Mouse (Mus musculus) hindbrain, embryonic 15.5 days (tissue): Measurements from ENCODE around the gene Ly6g6d. TPM values are rescaled to one million over a fixed set of nuclear protein-coding genes. Genes with fewer than 3 reads are reported as not detected.
"Not testable (repeated sequence)": the region's sequence is repeated elsewhere in the genome, so short reads cannot be mapped to it uniquely, and the experiment has no call there.

Experiments used
- ATAC-seq: fragments of 200-750 bp; cut with Nextera tagmentation; 2 replicates; pipeline ENCODE4 v1.8.0; 2017; ENCODE audit warnings: low read depth, moderate number of reproducible peaks, moderate TSS enrichment; ENCODE audit not compliant: low FRiP score
- H3K27ac ChIP-seq: fragments of 300-500 bp; sonication (generic); replicated peaks from 2 replicates; pipeline ENCODE4 v1.5.1; 2015; ENCODE audit warnings: mild to moderate bottlenecking, inconsistent platforms
- H3K27me3 ChIP-seq: fragments of 300-500 bp; sonication (generic); 2 replicates; pipeline ENCODE4 v1.6.1; 2015; ENCODE audit warnings: control low read depth, inconsistent platforms
- H3K36me3 ChIP-seq: fragments of 300-500 bp; sonication (generic); 2 replicates; pipeline ENCODE4 v1.6.1; 2015; ENCODE audit warnings: control low read depth, inconsistent platforms
- H3K4me1 ChIP-seq: fragments of 300-500 bp; sonication (generic); replicated peaks from 2 replicates; pipeline ENCODE4 v1.6.1; 2015; ENCODE audit warnings: control low read depth, inconsistent platforms
- H3K4me2 ChIP-seq: fragments of 300-500 bp; sonication (generic); 2 replicates; pipeline ENCODE4 v1.6.1; 2015; ENCODE audit warnings: moderate library complexity, mild to moderate bottlenecking, inconsistent platforms
- H3K4me3 ChIP-seq: fragments of 300-500 bp; sonication (generic); 2 replicates; pipeline ENCODE4 v1.5.1; 2015; ENCODE audit warnings: mild to moderate bottlenecking, inconsistent platforms
- H3K9ac ChIP-seq: fragments of 300-500 bp; sonication (generic); 2 replicates; pipeline ENCODE4 v1.6.1; 2015; ENCODE audit warnings: inconsistent platforms
- H3K9me3 ChIP-seq: fragments of 300-500 bp; sonication (generic); 2 replicates; pipeline ENCODE4 v1.6.1; 2016; ENCODE audit warnings: control low read depth, inconsistent platforms
- WGBS: fragments of 180-500 bp; shearing (Covaris S2); methylation state at CpG from one replicate; pipeline ENCODE4 v1.1.7; 2015; 5-methylcytosine and 5-hydroxymethylcytosine counted together
- polyA plus RNA-seq: library from polyadenylated mRNA; unstranded; fragments of >200 nt; fragmentation: Nextera tagmentation; extraction: Ambion mirVana; gene quantifications from 2 replicates; pipeline ENCODE4 v1.2.1, GENCODE M21; 2015

Ly6g6d gene
- polyA plus RNA-seq, 1 experiment from 2014 or later = 1.2 TPM

DNA sequence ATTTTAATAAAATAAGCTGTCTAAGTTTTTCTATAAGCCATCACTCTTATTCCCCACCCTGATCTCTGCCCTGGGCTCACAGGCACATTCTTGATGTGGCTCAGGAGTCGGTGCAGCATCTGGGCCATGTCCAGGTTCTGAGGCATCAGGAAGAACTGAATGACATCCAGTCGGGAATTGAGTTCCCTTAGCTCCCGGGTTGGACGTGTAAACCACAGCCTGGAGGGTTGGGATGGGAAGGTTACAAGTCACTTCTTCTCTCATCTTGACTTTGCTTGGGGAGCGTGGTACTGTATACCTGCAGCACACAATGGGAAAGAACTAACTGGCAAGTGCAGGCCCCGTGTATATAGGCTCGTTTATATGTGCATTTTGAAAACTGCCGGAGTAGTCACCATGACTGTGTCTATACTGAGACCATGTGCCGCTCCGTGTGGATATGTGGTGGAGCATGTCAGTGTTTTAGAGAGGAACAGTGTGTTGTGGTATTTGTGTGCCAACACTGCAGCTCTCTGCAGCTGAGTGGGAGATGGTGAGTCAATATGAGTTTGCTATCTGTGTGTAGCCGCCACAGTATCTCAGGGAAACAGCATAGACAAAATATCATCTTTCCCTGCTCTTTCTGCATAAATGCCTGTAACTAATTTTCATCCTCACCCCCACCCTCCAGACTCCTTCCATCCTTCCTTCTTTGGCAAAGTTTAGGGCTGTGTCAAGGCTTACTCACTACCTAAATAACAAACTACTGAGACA, 38.6 kb downstream of the Ly6g6d start:
- H3K27me3 ChIP-seq = no peaks in the 10 kb centered on the region
- no peaks in the 10 kb centered on the region for H3K4me1 ChIP-seq
- no peak overlapping the region for H3K9ac ChIP-seq
- no peaks in the 10 kb centered on the region for H3K9me3 ChIP-seq
- no peaks in the 10 kb centered on the region for H3K36me3 ChIP-seq
- no peak overlapping the region for H3K27ac ChIP-seq
- H3K4me3 ChIP-seq = no peak overlapping the region
- WGBS = 91% methylated on average over 11 of the region's 11 CpGs
- ATAC-seq = no peak
- no peak overlapping the region for H3K4me2 ChIP-seq

DNA sequence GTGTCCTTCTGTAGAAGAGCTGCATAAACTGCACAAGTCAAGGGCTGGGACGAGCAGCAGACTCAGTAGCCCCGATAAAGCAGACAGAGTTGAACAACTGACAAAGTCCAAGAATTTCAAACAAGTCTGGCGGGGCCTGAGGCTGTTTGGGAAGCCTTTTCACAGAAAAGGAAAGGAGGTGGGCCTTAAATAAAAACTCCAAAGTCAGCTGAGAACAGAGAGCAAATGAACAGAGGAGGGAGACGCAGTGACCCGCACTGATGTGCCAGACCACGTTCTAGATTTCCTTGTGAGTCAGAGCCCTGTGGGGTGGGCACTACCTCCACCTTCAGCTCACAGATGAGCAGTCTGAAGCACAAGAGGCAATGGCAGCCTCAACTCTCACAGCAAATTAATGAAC, 43.0 kb downstream of the Ly6g6d start:
- Histone ChIP-seq H3K9ac (no peak overlapping the region), H3K4me2 (no peak overlapping the region), H3K27me3 (no peaks in the 10 kb centered on the region), H3K4me3 (no peak overlapping the region), H3K9me3 (no peaks in the 10 kb centered on the region), H3K4me1 (peaks cover 6% of the 10 kb centered on the region), H3K27ac (no peak overlapping the region), H3K36me3 (no peaks in the 10 kb centered on the region)
- no peak for ATAC-seq
- 85% methylated on average over 6 of the region's 6 CpGs for WGBS

DNA sequence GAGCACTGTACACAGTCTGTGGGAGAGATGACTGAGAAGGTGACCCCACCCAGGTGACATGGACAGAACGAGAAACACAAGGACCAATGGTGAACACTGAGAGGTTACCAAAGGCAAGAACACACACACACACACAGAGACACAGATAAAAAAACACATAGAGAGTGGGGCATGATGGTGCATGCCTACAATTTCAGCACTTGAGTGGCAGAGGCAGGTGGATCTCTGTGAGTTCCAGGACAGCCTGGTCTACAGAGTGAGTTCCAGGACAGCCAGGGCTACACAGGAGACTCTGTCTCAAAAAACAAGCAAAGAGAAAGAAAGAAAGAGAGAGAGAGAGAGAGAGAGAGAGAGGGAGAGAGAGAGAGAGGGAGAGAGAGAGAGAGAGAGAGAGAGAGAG, 44.2 kb downstream of the Ly6g6d start:
- H3K9me3 ChIP-seq, H3K4me3 ChIP-seq, H3K9ac ChIP-seq, H3K27me3 ChIP-seq, H3K4me2 ChIP-seq, H3K27ac ChIP-seq, H3K4me1 ChIP-seq, ATAC-seq, H3K36me3 ChIP-seq: not testable (repeated sequence)
- WGBS = 64% methylated on average over 1 of the region's 1 CpGs

DNA sequence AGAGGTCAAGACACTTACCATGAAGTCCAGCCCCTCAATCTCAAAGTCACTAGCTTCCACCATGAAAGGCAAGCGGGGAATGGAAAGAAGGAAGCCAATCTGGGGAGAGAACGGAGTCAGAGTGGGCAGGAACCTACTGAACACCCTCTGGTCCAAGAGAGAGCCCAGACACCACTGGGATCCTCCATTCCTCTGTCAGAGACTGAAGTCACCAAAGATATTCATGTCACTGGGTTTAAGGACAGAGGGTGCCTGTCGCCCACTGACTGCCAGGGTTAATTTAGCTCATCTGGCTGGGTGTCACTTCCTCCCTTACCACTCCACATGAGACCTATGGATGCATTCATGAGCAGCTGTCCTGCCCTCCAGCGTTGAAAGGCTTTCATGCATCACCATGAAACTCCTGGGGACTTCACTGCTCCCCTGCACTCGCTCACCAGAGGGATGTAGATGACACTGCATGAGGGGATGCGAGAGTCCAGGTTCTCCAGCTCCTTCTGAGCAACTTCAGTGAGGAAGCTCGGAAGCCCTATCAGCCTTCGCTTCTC, 45.5 kb downstream of the Ly6g6d start:
- H3K27me3 ChIP-seq = no peaks in the 10 kb centered on the region
- ATAC-seq = no peak
- H3K9me3 ChIP-seq = no peaks in the 10 kb centered on the region
- no peak overlapping the region for H3K4me3 ChIP-seq
- WGBS = 71% methylated on average over 8 of the region's 8 CpGs
- H3K9ac ChIP-seq = no peak overlapping the region
- H3K4me2 ChIP-seq = no peak overlapping the region
- no peaks in the 10 kb centered on the region for H3K36me3 ChIP-seq
- no peak overlapping the region for H3K27ac ChIP-seq
- peaks cover 10% of the 10 kb centered on the region for H3K4me1 ChIP-seq

DNA sequence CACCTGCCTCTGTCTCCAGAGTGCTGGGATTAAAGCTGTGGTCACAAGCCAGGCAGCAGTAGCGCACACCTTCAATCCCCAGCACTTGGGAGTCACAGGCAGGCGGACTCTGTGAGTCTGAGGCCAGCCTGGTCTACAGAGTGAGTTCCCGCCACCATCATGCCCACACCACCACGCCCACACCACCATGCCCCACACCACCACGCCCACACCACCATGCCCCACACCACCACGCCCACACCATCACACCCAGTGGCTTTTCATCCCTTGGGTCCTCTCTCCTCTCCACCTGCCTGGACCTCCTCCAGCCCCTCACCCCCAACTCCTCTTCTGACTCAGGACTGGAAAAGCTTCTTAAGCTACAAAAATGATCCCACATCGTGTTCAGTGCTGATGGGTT, 46.0 kb downstream of the Ly6g6d start:
- 90% methylated on average over 7 of the region's 7 CpGs for WGBS
- H3K27me3 ChIP-seq = no peaks in the 10 kb centered on the region
- ATAC-seq = no peak
- no peak overlapping the region for H3K4me2 ChIP-seq
- no peak overlapping the region for H3K9ac ChIP-seq
- H3K4me1 ChIP-seq = peaks cover 10% of the 10 kb centered on the region
- H3K4me3 ChIP-seq = no peak overlapping the region
- H3K9me3 ChIP-seq = no peaks in the 10 kb centered on the region
- H3K36me3 ChIP-seq = no peaks in the 10 kb centered on the region
- H3K27ac ChIP-seq = no peak overlapping the region

DNA sequence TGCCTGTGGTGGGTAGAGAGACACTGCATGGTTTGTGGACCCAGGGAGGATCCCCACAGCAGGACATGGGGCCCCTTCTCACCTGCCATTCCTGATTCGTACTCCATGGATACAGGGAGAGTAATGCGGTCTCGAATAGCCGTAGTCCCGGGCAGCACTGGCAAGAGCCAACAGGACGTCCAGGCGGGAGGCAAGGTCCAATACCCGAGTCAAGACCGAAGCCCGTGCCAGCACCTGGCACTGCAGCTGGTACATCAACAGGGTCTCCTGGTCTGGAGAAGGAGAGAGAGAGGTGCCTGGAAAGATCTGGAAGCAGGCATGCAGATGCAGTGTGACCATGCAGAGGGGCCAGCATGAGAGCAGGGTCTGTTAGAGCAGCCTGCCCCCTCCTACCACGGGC, 46.6 kb downstream of the Ly6g6d start:
- no peak overlapping the region for H3K9ac ChIP-seq
- 86% methylated on average over 11 of the region's 11 CpGs for WGBS
- no peak overlapping the region for H3K27ac ChIP-seq
- no peak overlapping the region for H3K4me2 ChIP-seq
- H3K4me1 ChIP-seq = peaks cover 10% of the 10 kb centered on the region
- H3K4me3 ChIP-seq = no peak overlapping the region
- no peaks in the 10 kb centered on the region for H3K36me3 ChIP-seq
- no peak for ATAC-seq
- H3K9me3 ChIP-seq = no peaks in the 10 kb centered on the region
- H3K27me3 ChIP-seq = no peaks in the 10 kb centered on the region

DNA sequence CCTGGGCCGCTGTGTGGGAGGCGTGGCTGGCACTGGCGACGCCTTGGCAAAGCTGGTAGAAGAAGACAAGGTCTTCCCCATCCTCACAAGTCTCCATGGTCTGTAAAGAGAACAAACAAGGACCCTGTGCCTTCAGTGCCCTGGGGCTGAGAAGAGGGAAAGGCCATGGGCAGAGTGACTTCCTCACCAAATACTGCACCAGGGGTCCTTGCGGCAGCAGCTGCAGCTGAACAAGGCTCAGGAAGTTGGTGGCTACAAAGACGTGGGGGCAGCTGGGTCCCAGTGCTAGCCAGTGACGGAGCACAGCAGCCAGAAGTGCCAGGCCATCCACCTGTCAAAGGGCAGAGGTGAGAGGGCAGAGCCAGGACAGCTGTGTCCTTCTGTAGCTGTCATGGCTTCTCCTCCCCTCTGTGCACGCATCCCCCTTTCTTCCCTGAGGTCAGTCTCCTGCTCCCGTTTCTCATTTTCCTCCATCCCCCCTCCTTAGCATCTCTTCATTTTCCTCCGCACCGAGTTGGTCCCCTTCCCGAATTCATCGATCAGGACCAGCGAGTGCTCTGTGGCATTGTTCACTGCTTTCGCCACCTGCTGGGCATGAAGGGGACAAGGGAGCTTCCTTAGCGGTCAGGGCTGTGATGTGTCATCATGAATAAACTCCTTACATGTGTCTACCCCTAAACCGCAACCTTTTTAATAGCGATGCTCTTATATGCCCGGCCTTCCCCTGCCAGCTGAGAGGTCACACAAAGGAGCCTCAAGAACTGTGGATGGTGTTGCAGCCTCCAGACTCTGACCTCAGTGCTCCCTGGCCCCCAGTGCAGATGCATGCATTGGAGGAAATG, 48.0 kb downstream of the Ly6g6d start:
- WGBS = 24% methylated on average over 19 of the region's 19 CpGs
- no peaks in the 10 kb centered on the region for H3K9me3 ChIP-seq
- H3K27me3 ChIP-seq = no peaks in the 10 kb centered on the region
- peak overlapping the region; percentile 47 for H3K4me2 ChIP-seq
- no peak overlapping the region for H3K27ac ChIP-seq
- peaks cover 10% of the 10 kb centered on the region for H3K4me1 ChIP-seq
- H3K36me3 ChIP-seq = no peaks in the 10 kb centered on the region
- H3K9ac ChIP-seq = 0 out of 2 replicates have a peak overlapping the region, but pooled peaks have one; percentile 1
- peak; percentile 57; the same call in 1 of the 2 replicates for ATAC-seq
- peak overlapping the region; percentile 17 for H3K4me3 ChIP-seq

DNA sequence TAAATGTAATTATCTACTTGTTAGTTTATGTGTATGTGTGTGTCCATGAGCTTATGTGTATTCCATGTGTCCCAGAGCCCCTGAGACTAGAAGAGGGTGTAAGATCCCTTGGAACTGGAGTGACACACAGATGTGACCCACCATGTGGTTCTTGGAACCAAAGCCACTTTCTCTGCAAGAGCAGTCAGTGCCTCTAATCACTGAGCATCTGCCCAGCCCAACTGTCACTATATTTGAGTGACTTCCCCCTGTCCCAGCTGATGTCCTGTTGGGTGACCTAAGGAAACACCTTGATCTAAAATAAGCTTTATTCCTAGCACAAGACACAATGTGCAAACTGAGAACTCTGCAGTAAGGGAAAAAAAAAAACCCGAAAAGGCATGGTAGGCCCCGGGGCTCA, 49.5 kb downstream of the Ly6g6d start:
- Histone ChIP-seq H3K4me2 (no peak overlapping the region), H3K4me3 (no peak overlapping the region), H3K4me1 (peaks cover 10% of the 10 kb centered on the region), H3K9me3 (no peaks in the 10 kb centered on the region), H3K27me3 (no peaks in the 10 kb centered on the region), H3K36me3 (no peaks in the 10 kb centered on the region), H3K9ac (no peak overlapping the region), H3K27ac (no peak overlapping the region)
- WGBS = 81% methylated on average over 2 of the region's 2 CpGs
- no peak for ATAC-seq

DNA sequence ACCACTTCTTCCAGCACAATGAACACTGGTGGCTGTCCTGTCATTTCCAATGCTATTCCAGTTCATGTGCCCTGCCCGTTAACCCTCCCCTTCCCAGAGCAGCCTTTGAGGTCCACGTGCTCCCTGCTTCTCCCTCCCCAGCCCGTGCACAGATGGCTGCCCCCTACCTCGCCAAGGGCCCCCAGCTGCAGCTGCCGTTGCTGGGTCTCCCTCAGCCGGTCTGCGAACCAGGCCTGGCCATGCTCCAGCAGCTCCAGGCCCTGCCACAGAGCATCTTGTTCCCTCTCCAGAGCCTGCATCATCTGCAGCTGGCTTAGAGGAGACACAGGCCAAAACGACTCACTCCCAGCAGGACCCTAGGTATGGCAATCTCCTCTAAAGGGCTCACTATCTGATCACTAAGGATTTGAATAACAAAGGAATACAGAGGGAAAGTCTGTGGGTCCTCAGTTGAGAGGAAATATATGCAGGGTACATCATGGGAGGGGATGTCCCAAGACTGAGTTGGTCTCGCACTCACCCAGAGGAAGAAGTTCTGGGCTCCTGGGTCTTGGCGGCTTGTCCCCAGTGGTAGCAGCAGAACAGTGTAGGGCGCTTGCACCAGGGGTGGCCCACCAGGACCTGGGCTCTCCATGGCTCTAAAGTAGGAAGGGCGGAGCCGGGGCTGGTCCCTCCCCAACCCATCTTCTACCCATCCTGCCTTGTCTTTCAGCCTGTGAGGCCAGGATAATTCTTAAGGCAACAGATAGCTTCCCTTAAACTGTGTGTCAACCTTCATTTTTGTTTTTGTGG, 50.4 kb downstream of the Ly6g6d start, which contains the start of gene Sapcd1:
Gene Sapcd1 (minus strand): TSS at position 740 of the 792 bp plus-strand sequence.
- Histone ChIP-seq H3K27ac (peak within 1 kb of the TSS; percentile 42), H3K4me1 (peaks cover 10% of the 10 kb centered on the region), H3K4me3 (no peak within 1 kb of the TSS), H3K27me3 (no peaks in the 10 kb centered on the region), H3K9me3 (no peaks in the 10 kb centered on the region), H3K4me2 (no peak within 1 kb of the TSS), H3K9ac (no peak within 1 kb of the TSS), H3K36me3 (no peaks in the 10 kb centered on the region)
- peak; percentile 45; the same call in 1 of the 2 replicates for ATAC-seq
- WGBS = 30% methylated on average over 13 of the region's 13 CpGs

DNA sequence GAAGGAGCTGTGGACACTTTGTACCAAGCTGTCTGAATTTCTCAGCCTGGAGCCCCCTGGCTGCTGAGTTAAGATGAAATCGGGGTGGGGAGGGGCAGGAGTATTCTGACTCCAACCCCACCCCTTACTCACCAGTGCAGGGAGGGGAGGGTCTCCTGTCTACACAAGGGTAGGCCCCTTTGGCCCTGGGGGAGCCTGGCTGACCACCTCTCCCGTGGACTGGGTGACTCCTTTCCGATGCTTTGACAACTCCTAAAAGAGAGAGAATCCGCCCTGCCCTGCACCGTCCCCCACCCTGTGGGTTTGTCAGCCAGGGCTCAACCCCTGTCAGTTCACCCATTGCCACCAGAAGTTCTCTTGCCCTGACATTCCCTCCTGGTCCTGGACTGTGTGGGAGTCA, 51.7 kb downstream of the Ly6g6d start:
- Histone ChIP-seq H3K36me3 (no peaks in the 10 kb centered on the region), H3K4me3 (no peak overlapping the region), H3K9ac (no peak overlapping the region), H3K27ac (no peak overlapping the region), H3K4me2 (no peak overlapping the region), H3K27me3 (no peaks in the 10 kb centered on the region), H3K4me1 (peaks cover 14% of the 10 kb centered on the region), H3K9me3 (no peaks in the 10 kb centered on the region)
- WGBS = 64% methylated on average over 5 of the region's 5 CpGs
- ATAC-seq = no peak

DNA sequence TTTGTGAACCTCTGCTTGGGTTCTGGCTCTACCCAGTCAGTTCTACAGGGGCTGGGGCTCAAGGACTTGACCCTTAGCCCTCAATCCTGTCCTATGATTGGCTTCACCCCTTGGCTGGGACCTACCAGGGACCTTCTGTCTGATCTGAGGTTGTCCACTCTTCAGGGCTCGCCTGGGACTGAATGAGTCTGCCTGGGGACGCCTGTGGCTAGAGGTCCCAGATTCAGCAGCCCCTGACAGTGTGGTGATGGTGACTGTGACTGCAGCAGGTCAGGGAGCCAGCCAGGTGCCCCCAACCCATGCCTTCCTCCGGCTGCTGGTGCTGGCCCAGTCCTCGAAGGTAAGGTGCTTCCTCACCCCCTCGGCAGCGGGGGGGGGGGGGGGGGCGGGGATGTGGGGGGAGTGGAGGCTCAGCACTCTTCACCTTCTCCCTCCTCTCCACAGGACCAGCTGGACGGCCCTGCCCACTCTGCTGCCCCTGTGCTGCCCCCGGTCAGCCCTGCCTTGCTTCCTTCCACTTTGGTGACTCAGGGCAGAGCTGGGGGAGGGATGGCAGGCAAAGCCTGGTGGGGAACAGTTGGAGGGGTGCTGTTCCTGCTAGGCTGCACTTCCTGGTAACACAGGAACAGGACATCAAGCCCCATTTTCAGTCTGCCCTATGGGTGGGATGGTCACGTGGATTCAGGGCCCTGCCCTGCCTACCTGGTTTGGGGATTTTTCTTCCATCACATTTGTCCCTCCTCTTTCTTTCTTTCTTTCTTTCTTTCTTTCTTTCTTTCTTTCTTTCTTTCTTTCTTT, 53.0 kb downstream of the Ly6g6d start:
- Histone ChIP-seq H3K36me3 (no peaks in the 10 kb centered on the region), H3K4me2 (no peak overlapping the region), H3K27ac (no peak overlapping the region), H3K9me3 (no peaks in the 10 kb centered on the region), H3K4me3 (no peak overlapping the region), H3K27me3 (no peaks in the 10 kb centered on the region), H3K4me1 (peaks cover 9% of the 10 kb centered on the region), H3K9ac (no peak overlapping the region)
- ATAC-seq = no peak
- 71% methylated on average over 7 of the region's 10 CpGs for WGBS
